Mouse (Mus musculus): Measurements from ENCODE around the gene Ncln. TPM values are rescaled to one million over a fixed set of nuclear protein-coding genes. Genes with fewer than 3 reads are reported as not detected.

Gene Ncln
- 64.7 and 82.4 TPM in 2 replicates for polyA plus RNA-seq (2014; fragmentation: Nextera tagmentation; extraction: Ambion mirVana)

- DNase-seq (ENCODE audit: low spot score): peak; percentile 100
- WGBS: under 1% methylated on average over 33 of the region's 45 CpGs
- Histone ChIP-seq H3K9me3 (ENCODE audit: control insufficient read depth, low read length) (no peaks in the 10 kb centered on the region), H3K4me2 (ENCODE audit: low read depth, low read length) (peak within 1 kb of the TSS; percentile 70), H3K9ac (ENCODE audit: low read depth, low read length) (peak within 1 kb of the TSS; percentile 84), H3K27me3 (replicated peaks; ENCODE audit: control insufficient read depth, insufficient read depth, low read length) (no peaks in the 10 kb centered on the region), H3K4me1 (ENCODE audit: control insufficient read depth, insufficient read depth, low read length) (peaks cover 10% of the 10 kb centered on the region), H3K4me3 (ENCODE audit: low read depth, low read length) (peak within 1 kb of the TSS; percentile 80), H3K27ac (replicated peaks; ENCODE audit: low read depth, low read length) (0 out of 2 replicates have a peak within 1 kb of the TSS, but pooled peaks have one; percentile 30), H3K36me3 (ENCODE audit: control insufficient read depth, insufficient read depth, low read length) (peaks cover 21% of the 10 kb centered on the region)
- ATAC-seq (ENCODE audit: low read depth): peak; percentile 98
Observed at GRCm38 (mm10) chr10:81496264-81496901, at the start of gene Ncln. Ncln (minus strand) TSS chr10:81496392.

- Histone ChIP-seq H3K27ac (replicated peaks; ENCODE audit: low read depth, low read length) (peak within 1 kb of the TSS; percentile 77), H3K36me3 (ENCODE audit: control insufficient read depth, insufficient read depth, low read length) (0 out of 2 replicates have a peak, but pooled peaks cover 4% of the 10 kb centered on the region), H3K27me3 (replicated peaks; ENCODE audit: control insufficient read depth, insufficient read depth, low read length) (no peaks in the 10 kb centered on the region), H3K4me1 (ENCODE audit: control insufficient read depth, insufficient read depth, low read length) (peaks cover 10% of the 10 kb centered on the region), H3K9me3 (ENCODE audit: control insufficient read depth, low read length) (no peaks in the 10 kb centered on the region), H3K4me3 (ENCODE audit: low read depth, low read length) (peak within 1 kb of the TSS; percentile 91), H3K9ac (ENCODE audit: low read depth, low read length) (peak within 1 kb of the TSS; percentile 94), H3K4me2 (ENCODE audit: low read depth, low read length) (peak within 1 kb of the TSS; percentile 94)
- WGBS: 2% methylated on average over 28 of the region's 59 CpGs
- ATAC-seq (ENCODE audit: low read depth) (peak; percentile 97), DNase-seq (ENCODE audit: low spot score) (peak; percentile 99)
Observed at GRCm38 (mm10) chr10:81545161-81545747, 49.1 kb upstream of the Ncln start, which contains the start of gene Gna11. Gna11 (minus strand) TSS chr10:81545190.

GRCm38 (mm10) chr10:81544296-81545160, 48.3 kb upstream of the Ncln start:
- Histone ChIP-seq H3K27ac (replicated peaks; ENCODE audit: low read depth, low read length) (peak overlapping the region; percentile 75), H3K4me3 (ENCODE audit: low read depth, low read length) (peak overlapping the region; percentile 91), H3K4me2 (ENCODE audit: low read depth, low read length) (peak overlapping the region; percentile 94), H3K4me1 (ENCODE audit: control insufficient read depth, insufficient read depth, low read length) (peaks cover 10% of the 10 kb centered on the region), H3K9ac (ENCODE audit: low read depth, low read length) (peak overlapping the region; percentile 94), H3K36me3 (ENCODE audit: control insufficient read depth, insufficient read depth, low read length) (0 out of 2 replicates have a peak, but pooled peaks cover 9% of the 10 kb centered on the region), H3K27me3 (replicated peaks; ENCODE audit: control insufficient read depth, insufficient read depth, low read length) (no peaks in the 10 kb centered on the region), H3K9me3 (ENCODE audit: control insufficient read depth, low read length) (no peaks in the 10 kb centered on the region)
- 3% methylated on average over 27 of the region's 93 CpGs for WGBS
- DNase-seq (ENCODE audit: low spot score): peak; percentile 62
- ATAC-seq (ENCODE audit: low read depth): peak; percentile 32

- Histone ChIP-seq H3K36me3 (ENCODE audit: control insufficient read depth, insufficient read depth, low read length) (0 out of 2 replicates have a peak, but pooled peaks cover 16% of the 10 kb centered on the region), H3K4me3 (ENCODE audit: low read depth, low read length) (peak overlapping the region; percentile 91), H3K9me3 (ENCODE audit: control insufficient read depth, low read length) (no peaks in the 10 kb centered on the region), H3K4me2 (ENCODE audit: low read depth, low read length) (peak overlapping the region; percentile 94), H3K27ac (replicated peaks; ENCODE audit: low read depth, low read length) (no peak overlapping the region), H3K9ac (ENCODE audit: low read depth, low read length) (peak overlapping the region; percentile 94), H3K4me1 (ENCODE audit: control insufficient read depth, insufficient read depth, low read length) (peaks cover 10% of the 10 kb centered on the region), H3K27me3 (replicated peaks; ENCODE audit: control insufficient read depth, insufficient read depth, low read length) (no peaks in the 10 kb centered on the region)
- no peak for DNase-seq (ENCODE audit: low spot score)
- ATAC-seq (ENCODE audit: low read depth): no peak
- 83% methylated on average over 1 of the region's 1 CpGs for WGBS
Observed at GRCm38 (mm10) chr10:81543633-81544032, 47.4 kb upstream of the Ncln start.

GRCm38 (mm10) chr10:81542727-81543460, 46.7 kb upstream of the Ncln start:
- H3K27ac ChIP-seq (replicated peaks; ENCODE audit: low read depth, low read length): no peak overlapping the region
- peak overlapping the region; percentile 94 for H3K4me2 ChIP-seq (ENCODE audit: low read depth, low read length)
- DNase-seq (ENCODE audit: low spot score) (no peak), ATAC-seq (ENCODE audit: low read depth) (no peak)
- no peaks in the 10 kb centered on the region for H3K27me3 ChIP-seq (replicated peaks; ENCODE audit: control insufficient read depth, insufficient read depth, low read length)
- H3K4me1 ChIP-seq (ENCODE audit: control insufficient read depth, insufficient read depth, low read length): peaks cover 10% of the 10 kb centered on the region
- H3K4me3 ChIP-seq (ENCODE audit: low read depth, low read length): peak overlapping the region; percentile 91; the same call in 1 of the 2 replicates
- H3K36me3 ChIP-seq (ENCODE audit: control insufficient read depth, insufficient read depth, low read length): 0 out of 2 replicates have a peak, but pooled peaks cover 20% of the 10 kb centered on the region
- H3K9ac ChIP-seq (ENCODE audit: low read depth, low read length): peak overlapping the region; percentile 94
- no peaks in the 10 kb centered on the region for H3K9me3 ChIP-seq (ENCODE audit: control insufficient read depth, low read length)
- WGBS: 66% methylated on average over 6 of the region's 7 CpGs

- DNase-seq (ENCODE audit: low spot score): no peak
- Histone ChIP-seq H3K36me3 (ENCODE audit: control insufficient read depth, insufficient read depth, low read length) (0 out of 2 replicates have a peak, but pooled peaks cover 20% of the 10 kb centered on the region), H3K4me1 (ENCODE audit: control insufficient read depth, insufficient read depth, low read length) (peaks cover 10% of the 10 kb centered on the region), H3K4me2 (ENCODE audit: low read depth, low read length) (peak overlapping the region; percentile 12; the same call in 1 of the 2 replicates), H3K9ac (ENCODE audit: low read depth, low read length) (peak overlapping the region; percentile 20; the same call in 1 of the 2 replicates), H3K27ac (replicated peaks; ENCODE audit: low read depth, low read length) (no peak overlapping the region), H3K4me3 (ENCODE audit: low read depth, low read length) (no peak overlapping the region), H3K27me3 (replicated peaks; ENCODE audit: control insufficient read depth, insufficient read depth, low read length) (no peaks in the 10 kb centered on the region), H3K9me3 (ENCODE audit: control insufficient read depth, low read length) (no peaks in the 10 kb centered on the region)
- ATAC-seq (ENCODE audit: low read depth): no peak
- WGBS: 61% methylated on average over 10 of the region's 10 CpGs
Observed at GRCm38 (mm10) chr10:81541803-81542202, 45.6 kb upstream of the Ncln start.

- no peaks in the 10 kb centered on the region for H3K9me3 ChIP-seq (ENCODE audit: control insufficient read depth, low read length)
- H3K4me3 ChIP-seq (ENCODE audit: low read depth, low read length): no peak overlapping the region
- H3K27ac ChIP-seq (replicated peaks; ENCODE audit: low read depth, low read length): no peak overlapping the region
- peak overlapping the region; percentile 20; the same call in 1 of the 2 replicates for H3K9ac ChIP-seq (ENCODE audit: low read depth, low read length)
- H3K4me2 ChIP-seq (ENCODE audit: low read depth, low read length): no peak overlapping the region
- H3K27me3 ChIP-seq (replicated peaks; ENCODE audit: control insufficient read depth, insufficient read depth, low read length): no peaks in the 10 kb centered on the region
- H3K4me1 ChIP-seq (ENCODE audit: control insufficient read depth, insufficient read depth, low read length): peaks cover 10% of the 10 kb centered on the region
- ATAC-seq (ENCODE audit: low read depth) (no peak), DNase-seq (ENCODE audit: low spot score) (no peak)
- WGBS: 83% methylated on average over 5 of the region's 5 CpGs
- 0 out of 2 replicates have a peak, but pooled peaks cover 20% of the 10 kb centered on the region for H3K36me3 ChIP-seq (ENCODE audit: control insufficient read depth, insufficient read depth, low read length)
Observed at GRCm38 (mm10) chr10:81541363-81541762, 45.2 kb upstream of the Ncln start.

Data from embryonic facial prominence, embryonic 14.5 days (tissue).